In the genomic region with DNA sequence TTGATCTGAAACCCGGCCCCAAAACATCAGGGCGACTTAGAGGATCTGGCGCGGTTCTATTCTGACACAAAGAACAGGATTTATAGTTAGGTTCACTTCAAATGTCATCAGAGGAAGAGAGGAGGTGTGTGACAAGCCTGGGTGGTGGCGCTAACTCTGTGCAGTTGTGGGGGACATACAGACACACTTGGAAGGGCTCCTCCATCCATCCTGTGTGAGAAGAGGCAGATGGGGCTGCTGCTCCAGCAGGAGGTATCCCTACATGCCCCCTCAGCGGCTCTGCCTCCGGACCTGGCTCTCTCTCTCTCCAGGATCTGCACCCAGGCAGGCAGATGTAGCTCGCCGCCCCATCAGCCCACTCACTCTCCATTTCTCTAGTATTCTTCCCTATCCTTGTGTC, we compare ENCODE assay signal across 20 mouse cellular contexts.
DNase-seq lines count a peak whose midpoint lies in the region; ATAC-seq and TF ChIP-seq lines count a peak whose summit lies in the region.
"Had no signal": no experiment of that assay in that cellular context is flagged by ENCODE, and none has a peak within 500 bp of the region (broad histone marks: within the 10 kb centered on the region; RNA-seq: fewer than 3 reads in every experiment).

No protein-coding gene starts in this region.

- no peaks in the 10 kb centered on the region for H3K27me3 ChIP-seq in midbrain, postnatal 0 days (ENCODE audit: insufficient read depth, low read length)
- H3K27me3 ChIP-seq in midbrain, embryonic 14.5 days (ENCODE audit: control insufficient read depth, insufficient read depth, low read length): no peaks in the 10 kb centered on the region
- H3K27me3 ChIP-seq in hindbrain, embryonic 14.5 days (ENCODE audit: control insufficient read depth, insufficient read depth, low read length): no peaks in the 10 kb centered on the region

- H3K27ac ChIP-seq in midbrain, postnatal 0 days (ENCODE audit: low read depth, low read length): no peak overlapping the region
- H3K27ac ChIP-seq in midbrain, embryonic 14.5 days (replicated peaks; ENCODE audit: low read depth, low read length): no peak overlapping the region
- H3K27ac ChIP-seq in hindbrain, embryonic 14.5 days: no peak overlapping the region
- H3K27ac ChIP-seq: forebrain, embryonic 12.5 days; heart, adult 2 months; heart, embryonic 13.5 days; macrophage; stomach, postnatal 0 days had no signal

- no peak for TF ChIP-seq CTCF in midbrain, postnatal 0 days (IDR thresholded peaks at IDR 0.05)

- no peaks in the 10 kb centered on the region for H3K4me1 ChIP-seq in midbrain, postnatal 0 days (ENCODE audit: insufficient read depth, low read length)
- 0 out of 2 replicates have a peak, but pooled peaks cover 4% of the 10 kb centered on the region for H3K4me1 ChIP-seq in midbrain, embryonic 14.5 days (ENCODE audit: control insufficient read depth, insufficient read depth, low read length)
- no peaks in the 10 kb centered on the region for H3K4me1 ChIP-seq in hindbrain, embryonic 14.5 days (replicated peaks; ENCODE audit: control insufficient read depth, insufficient read depth, low read length)

- DNase-seq in frontal cortex, postnatal 10 days (ENCODE audit: low spot score in 2 of 2): no peak
- no peak for DNase-seq in midbrain, postnatal 0 days (ENCODE audit: low spot score)
- DNase-seq in midbrain, embryonic 14.5 days: no peak
- peak; percentile 9 to 40 for DNase-seq in left cerebral cortex, postnatal 14 days (ENCODE audit: low spot score in 2 of 2)
- DNase-seq in layer of hippocampus, adult 18-20 months (ENCODE audit: low spot score in 2 of 2): no peak
- DNase-seq in hindbrain, embryonic 14.5 days (ENCODE audit: low spot score): no peak
- DNase-seq: adrenal gland, postnatal 14 days; cerebellum, adult 9-10 months; gastrocnemius, postnatal 36 days; heart, adult 2 months; heart, postnatal 14 days; kidney, adult 11 months; liver, postnatal 0 days had no signal

- 57% methylated on average over 9 of the region's 9 CpGs for WGBS in midbrain, postnatal 0 days
- WGBS in midbrain, embryonic 14.5 days: 61% methylated on average over 9 of the region's 9 CpGs
- 70% methylated on average over 9 of the region's 9 CpGs for WGBS in hindbrain, embryonic 14.5 days

- intact Hi-C loops in left cerebral cortex, postnatal 14 days (cut with DNase I): no loop called here

- H3K36me3 ChIP-seq in midbrain, postnatal 0 days (ENCODE audit: insufficient read depth, low read length): no peaks in the 10 kb centered on the region
- no peaks in the 10 kb centered on the region for H3K36me3 ChIP-seq in midbrain, embryonic 14.5 days (ENCODE audit: control insufficient read depth, insufficient read depth, low read length)
- H3K36me3 ChIP-seq in hindbrain, embryonic 14.5 days (replicated peaks; ENCODE audit: control insufficient read depth, insufficient read depth): no peaks in the 10 kb centered on the region
- H3K36me3 ChIP-seq: forebrain, embryonic 12.5 days; heart, embryonic 13.5 days had no signal

- H3K4me2 ChIP-seq in midbrain, postnatal 0 days (ENCODE audit: low read depth, low read length, poor library complexity, severe bottlenecking): no peak overlapping the region
- H3K4me2 ChIP-seq in midbrain, embryonic 14.5 days (ENCODE audit: low read length): no peak overlapping the region
- no peak overlapping the region for H3K4me2 ChIP-seq in hindbrain, embryonic 14.5 days (replicated peaks)
- H3K4me2 ChIP-seq: forebrain, embryonic 12.5 days; heart, embryonic 13.5 days had no signal

- ATAC-seq in frontal cortex, adult (ENCODE audit: low TSS enrichment): peak; percentile 88
- no peak for ATAC-seq in midbrain, postnatal 0 days (ENCODE audit: low FRiP score)
- no peak for ATAC-seq in midbrain, embryonic 14.5 days (ENCODE audit: low FRiP score, low TSS enrichment)
- no peak for ATAC-seq in hindbrain, embryonic 14.5 days (ENCODE audit: low FRiP score)
- ATAC-seq: CD4-positive, CD25-positive, alpha-beta regulatory T cell, adult 4 months; liver, postnatal 0 days; lung, postnatal 0 days had no signal

- H3K4me3 ChIP-seq in midbrain, postnatal 0 days (ENCODE audit: low read depth, low read length): no peak overlapping the region
- no peak overlapping the region for H3K4me3 ChIP-seq in midbrain, embryonic 14.5 days (replicated peaks; ENCODE audit: low read depth, low read length)
- H3K4me3 ChIP-seq in hindbrain, embryonic 14.5 days (replicated peaks; ENCODE audit: low read length): no peak overlapping the region
- H3K4me3 ChIP-seq: forebrain, embryonic 12.5 days; heart, adult 2 months; heart, embryonic 13.5 days had no signal

- no peaks in the 10 kb centered on the region for H3K9me3 ChIP-seq in midbrain, postnatal 0 days (ENCODE audit: low read length)
- no peaks in the 10 kb centered on the region for H3K9me3 ChIP-seq in midbrain, embryonic 14.5 days (ENCODE audit: control insufficient read depth, low read length)
- H3K9me3 ChIP-seq in hindbrain, embryonic 14.5 days (ENCODE audit: control insufficient read depth, low read length): no peaks in the 10 kb centered on the region
- H3K9me3 ChIP-seq: forebrain, embryonic 12.5 days; heart, embryonic 13.5 days had no signal

- H3K9ac ChIP-seq in midbrain, postnatal 0 days (replicated peaks; ENCODE audit: low read length, poor library complexity, severe bottlenecking): 0 out of 2 replicates have a peak overlapping the region, but pooled peaks have one; percentile 13
- H3K9ac ChIP-seq in midbrain, embryonic 14.5 days (replicated peaks; ENCODE audit: low read length): no peak overlapping the region
- H3K9ac ChIP-seq in hindbrain, embryonic 14.5 days: no peak overlapping the region
- H3K9ac ChIP-seq: forebrain, embryonic 12.5 days; heart, embryonic 13.5 days; liver, postnatal 0 days had no signal

Comparison
In these comparisons a context has a peak if more than half of its experiments do, and no peak if none do; other contexts are left out.
1. DNase-seq: peak in left cerebral cortex, postnatal 14 days (2 of 2); none in frontal cortex, postnatal 10 days (0 of 2), midbrain, postnatal 0 days (single experiment), midbrain, embryonic 14.5 days (single experiment), layer of hippocampus, adult 18-20 months (0 of 2) and hindbrain, embryonic 14.5 days (single experiment).